Mouse (Mus musculus) MEL (cell line): ENCODE results near the gene Pramel7. TPM values are rescaled to one million over a fixed set of nuclear protein-coding genes. Genes with fewer than 3 reads are reported as not detected.
"Not testable (repeated sequence)": the region's sequence is repeated elsewhere in the genome, so short reads cannot be mapped to it uniquely, and the experiment has no call there.

Source experiments
- DNase-seq: peaks from one replicate; pipeline ENCODE4 v3.0.0; 2011; ENCODE audit warnings: low read depth, low spot score
- H3K27ac ChIP-seq: 2 replicates; pipeline ENCODE4 v1.5.1; 2012; ENCODE audit warnings: low read depth, mild to moderate bottlenecking, control low read depth, low read length, moderate library complexity; ENCODE audit not compliant: control insufficient read depth
- H3K27me3 ChIP-seq, 2 experiments: fragments of 150-350 bp in 1 of 2; sonication (generic) in 1 of 2; 2 replicates each; pipeline ENCODE4 v1.6.1; 2012; ENCODE audit warnings: low read length in 2 of 2, mild to moderate bottlenecking in 2 of 2, improper control_type of control experiment in 1 of 2, moderate library complexity in 1 of 2; ENCODE audit not compliant: insufficient read depth in 2 of 2, control insufficient read depth in 1 of 2
- H3K36me3 ChIP-seq, 2 experiments: 2 replicates each; pipeline ENCODE4 v1.6.1; 2012 to 2014; ENCODE audit warnings: low read length in 2 of 2, improper control_type of control experiment in 1 of 2, inconsistent platforms in 1 of 2, mild to moderate bottlenecking in 1 of 2; ENCODE audit not compliant: insufficient read depth in 2 of 2, control insufficient read depth in 1 of 2
- H3K4me1 ChIP-seq, 2 experiments: fragments of 150-350 bp in 1 of 2; sonication (generic) in 1 of 2; 2 replicates each; pipeline ENCODE4 v1.6.1; 2012; ENCODE audit warnings: low read length in 2 of 2, improper control_type of control experiment in 1 of 2, mild to moderate bottlenecking in 1 of 2; ENCODE audit not compliant: insufficient read depth in 2 of 2, control insufficient read depth in 1 of 2
- H3K4me3 ChIP-seq, 2 experiments: fragments of 150-350 bp in 1 of 2; sonication (generic) in 1 of 2; 2 replicates each; pipeline ENCODE4 v1.5.1; 2012; ENCODE audit warnings: low read depth in 2 of 2, low read length in 2 of 2, mild to moderate bottlenecking in 2 of 2, moderate library complexity in 2 of 2, control low read depth in 1 of 2, improper control_type of control experiment in 1 of 2; ENCODE audit not compliant: control insufficient read depth in 1 of 2, insufficient read depth in 1 of 2
- H3K79me2 ChIP-seq: 2 replicates; pipeline ENCODE4 v1.6.1; 2012; ENCODE audit warnings: mild to moderate bottlenecking, low read length, moderate library complexity; ENCODE audit not compliant: control insufficient read depth, poor library complexity, insufficient read depth
- H3K9ac ChIP-seq: 2 replicates; pipeline ENCODE4 v1.6.1; 2012; ENCODE audit warnings: low read depth, mild to moderate bottlenecking, control low read depth, low read length, moderate library complexity; ENCODE audit not compliant: control insufficient read depth, poor library complexity, severe bottlenecking
- H3K9me3 ChIP-seq: fragments of 150-350 bp; sonication (generic); replicated peaks from 2 replicates; pipeline ENCODE4 v1.6.1; 2012; ENCODE audit warnings: mild to moderate bottlenecking, low read length, improper control_type of control experiment, moderate library complexity; ENCODE audit not compliant: insufficient read depth
- BHLHE40 ChIP-seq: IDR thresholded peaks from 2 replicates; pipeline ENCODE4 v1.6.1; 2012; ENCODE audit warnings: low read depth, mild to moderate bottlenecking, inconsistent platforms, low read length, improper control_type of control experiment, borderline replicate concordance
- CHD1 ChIP-seq: IDR thresholded peaks from 2 replicates; pipeline ENCODE4 v1.6.1; 2012; ENCODE audit warnings: low read depth, mild to moderate bottlenecking, inconsistent platforms, low read length, improper control_type of control experiment
- CTCF ChIP-seq, 3 experiments: IDR thresholded peaks in 2 of 3; conservative IDR thresholded peaks in 1 of 3; 2 replicates each; pipeline ENCODE4 v1.5.1; 2011 to 2012; ENCODE audit warnings: low read length in 3 of 3, low read depth in 2 of 3, mild to moderate bottlenecking in 2 of 3, improper control_type of control experiment in 1 of 3, inconsistent platforms in 1 of 3, mixed read lengths in 1 of 3, moderate library complexity in 1 of 3; ENCODE audit not compliant: control insufficient read depth in 1 of 3, insufficient read depth in 1 of 3, poor library complexity in 1 of 3, severe bottlenecking in 1 of 3
- ELF1 ChIP-seq: IDR thresholded peaks from 2 replicates; pipeline ENCODE4 v1.6.1; 2014; ENCODE audit warnings: low read depth, mild to moderate bottlenecking, inconsistent platforms, low read length, improper control_type of control experiment, moderate library complexity
- EP300 ChIP-seq, 2 experiments: IDR thresholded peaks; 2 replicates each; pipeline ENCODE4 v1.6.1; 2011; ENCODE audit warnings: improper control_type of control experiment in 2 of 2, low read length in 2 of 2, low read depth in 1 of 2, mild to moderate bottlenecking in 1 of 2
- ETS1 ChIP-seq: IDR thresholded peaks from 2 replicates; pipeline ENCODE4 v1.6.1; 2012; ENCODE audit warnings: low read depth, mild to moderate bottlenecking, inconsistent platforms, low read length, improper control_type of control experiment, moderate library complexity
- GABPA ChIP-seq: IDR thresholded peaks from 2 replicates; pipeline ENCODE4 v1.6.1; 2012; ENCODE audit warnings: low read depth, mild to moderate bottlenecking, inconsistent platforms, low read length, improper control_type of control experiment, moderate library complexity
- MAFK ChIP-seq: IDR thresholded peaks from 2 replicates; pipeline ENCODE4 v1.6.1; 2011; ENCODE audit warnings: low read depth, mild to moderate bottlenecking, low read length, improper control_type of control experiment, borderline replicate concordance
- MAX ChIP-seq: IDR thresholded peaks from 2 replicates; pipeline ENCODE4 v1.6.1; 2011; ENCODE audit warnings: low read length, improper control_type of control experiment
- MEF2A ChIP-seq: IDR thresholded peaks from 2 replicates; pipeline ENCODE4 v1.6.1; 2014; ENCODE audit warnings: low read depth, mild to moderate bottlenecking, inconsistent platforms, low read length, improper control_type of control experiment; ENCODE audit not compliant: poor library complexity, insufficient replicate concordance, severe bottlenecking; ENCODE audit errors: extremely low read depth
- MYC ChIP-seq: IDR thresholded peaks from 2 replicates; pipeline ENCODE4 v1.6.1; 2011; ENCODE audit warnings: low read depth, mild to moderate bottlenecking, low read length, improper control_type of control experiment, moderate library complexity
- NRF1 ChIP-seq: IDR thresholded peaks from 2 replicates; pipeline ENCODE4 v1.6.1; 2014; ENCODE audit warnings: low read depth, mild to moderate bottlenecking, inconsistent platforms, low read length, improper control_type of control experiment, moderate library complexity; ENCODE audit not compliant: poor library complexity, insufficient read depth, severe bottlenecking
- POLR2A ChIP-seq, 2 experiments: IDR thresholded peaks; 2 replicates each; pipeline ENCODE4 v1.6.1; 2011 to 2012; ENCODE audit warnings: low read length in 2 of 2, mild to moderate bottlenecking in 2 of 2, control low read depth in 1 of 2, improper control_type of control experiment in 1 of 2, low read depth in 1 of 2, moderate library complexity in 1 of 2; ENCODE audit not compliant: control insufficient read depth in 1 of 2, insufficient read depth in 1 of 2, poor library complexity in 1 of 2
- POLR2AphosphoS5 ChIP-seq: IDR thresholded peaks from 2 replicates; pipeline ENCODE4 v1.6.1; 2012; ENCODE audit warnings: low read depth, borderline replicate concordance, mild to moderate bottlenecking, inconsistent platforms, low read length, moderate library complexity, mixed read lengths
- TBP ChIP-seq: IDR thresholded peaks from 2 replicates; pipeline ENCODE4 v1.8.0; 2011; ENCODE audit warnings: low read depth, low read length, improper control_type of control experiment
- TCF12 ChIP-seq: IDR thresholded peaks from 2 replicates; pipeline ENCODE4 v1.6.1; 2014; ENCODE audit warnings: low read depth, mild to moderate bottlenecking, inconsistent platforms, low read length, improper control_type of control experiment, moderate library complexity
- UBTF ChIP-seq: IDR thresholded peaks from 2 replicates; pipeline ENCODE4 v1.6.1; 2012; ENCODE audit warnings: low read depth, mild to moderate bottlenecking, inconsistent platforms, low read length, improper control_type of control experiment, moderate library complexity, borderline replicate concordance; ENCODE audit not compliant: insufficient read depth
- USF2 ChIP-seq, 2 experiments: IDR thresholded peaks; 2 replicates each; pipeline ENCODE4 v1.6.1; 2011 to 2012; ENCODE audit warnings: improper control_type of control experiment in 2 of 2, low read length in 2 of 2, borderline replicate concordance in 1 of 2, inconsistent platforms in 1 of 2, low read depth in 1 of 2, mild to moderate bottlenecking in 1 of 2; ENCODE audit not compliant: insufficient read depth in 1 of 2
- ZKSCAN1 ChIP-seq: IDR thresholded peaks from 2 replicates; pipeline ENCODE4 v1.6.1; 2012; ENCODE audit warnings: low read depth, mild to moderate bottlenecking, inconsistent platforms, low read length, improper control_type of control experiment, moderate library complexity
- ZNF384 ChIP-seq: IDR thresholded peaks from 2 replicates; pipeline ENCODE4 v1.6.1; 2012; ENCODE audit warnings: low read depth, mild to moderate bottlenecking, inconsistent platforms, low read length, improper control_type of control experiment
- polyA plus RNA-seq, 2 experiments: library from polyadenylated mRNA; stranded (reverse) in 1 of 2; unstranded in 1 of 2; fragments of >175 nt in 1 of 2; fragments of >200 nt in 1 of 2; gene quantifications; 2 replicates each; pipeline versions ENCODE4 v1.2.1 to v1.2.4; 2012; ENCODE audit warnings: low replicate concordance in 2 of 2, low read depth in 1 of 2; ENCODE audit not compliant: insufficient read length in 2 of 2, insufficient read depth in 1 of 2, missing spikeins in 1 of 2
- total RNA-seq: library from RNA; depleted of rRNA; stranded (reverse); fragments of 300-350 nt; gene quantifications from 2 replicates; pipeline ENCODE4 v1.2.3, GENCODE M21; 2012; rRNA removed

Gene Pramel7
- not detected in 2 replicates for total RNA-seq
- polyA plus RNA-seq: not detected

- H3K27ac ChIP-seq, H3K4me1 ChIP-seq, DNase-seq, H3K4me3 ChIP-seq, H3K9ac ChIP-seq, H3K27me3 ChIP-seq, H3K9me3 ChIP-seq, H3K36me3 ChIP-seq, H3K79me2 ChIP-seq: not testable (repeated sequence)
These were observed at the start of gene Pramel7 for GRCm38 (mm10) chr2:87496993-87497392. TSS of gene Pramel7 (minus strand) at chr2:87497093.

DNA sequence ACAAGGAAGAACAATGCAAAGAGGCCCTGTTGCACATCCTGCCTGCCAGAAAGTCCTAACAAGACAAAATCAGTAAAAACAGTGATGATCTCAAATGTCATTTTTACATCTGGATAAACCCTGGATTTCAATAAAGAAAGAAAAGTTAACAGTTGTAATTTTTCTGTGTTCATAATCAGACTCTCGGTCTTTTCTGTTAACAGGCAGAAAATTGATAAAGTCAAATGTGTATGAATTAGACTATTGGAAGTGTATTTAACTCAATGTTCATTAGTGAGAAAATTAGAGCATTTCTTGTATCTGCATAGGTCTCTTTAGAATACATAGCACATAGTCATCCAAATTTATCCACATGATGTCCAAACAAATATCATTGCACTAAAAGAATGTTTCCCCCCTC, 48.5 kb upstream of the Pramel7 start, which contains the start of gene Olfr1128:
Gene Olfr1128, minus strand, starts transcription at position 101 of the 400 bp plus-strand sequence.
- H3K4me1 ChIP-seq: no peaks in the 10 kb centered on the region
- TF ChIP-seq MAX (no peak), NRF1 (no peak), POLR2A (IDR thresholded peaks at IDR 0.05; ENCODE audit: control insufficient read depth in 1 of 2, insufficient read depth in 1 of 2, low read depth in 1 of 2, low read length in 2 of 2, poor library complexity in 1 of 2) (no peak), USF2 (IDR thresholded peaks at IDR 0.05; ENCODE audit: borderline replicate concordance in 1 of 2, insufficient read depth in 1 of 2, low read depth in 1 of 2, low read length in 2 of 2) (no peak), GABPA (no peak), MEF2A (no peak)
- TF ChIP-seq, all 39 proteins: peak for 0
- Histone ChIP-seq H3K9ac (no peak within 1 kb of the TSS), H3K9me3 (no peaks in the 10 kb centered on the region), H3K4me3 (no peak within 1 kb of the TSS), H3K27me3 (no peaks in the 10 kb centered on the region), H3K36me3 (no peaks in the 10 kb centered on the region), H3K27ac (no peak within 1 kb of the TSS), H3K79me2 (no peaks in the 10 kb centered on the region)
- no peak for DNase-seq

DNA sequence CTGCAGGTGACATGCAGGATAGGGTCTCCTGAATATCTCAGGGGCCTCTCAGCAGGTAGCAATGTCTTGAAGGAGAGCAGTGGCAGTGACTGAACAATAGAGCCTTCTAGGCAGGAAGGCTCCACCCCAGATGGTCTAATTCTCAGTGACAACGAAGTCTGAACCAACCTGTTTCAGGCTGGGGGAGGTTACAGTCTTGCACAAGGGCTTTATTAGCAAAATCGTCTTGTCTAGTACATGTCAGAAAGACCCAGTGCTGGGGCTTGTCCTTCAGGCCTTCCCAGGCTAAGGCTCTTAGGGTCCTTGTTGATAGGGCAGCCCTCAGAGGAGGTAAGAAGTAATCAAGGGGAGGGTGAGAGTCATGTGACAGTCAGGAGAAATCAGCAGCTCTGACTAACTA, 37.9 kb upstream of the Pramel7 start:
- Histone ChIP-seq H3K4me3 (no peak overlapping the region), H3K79me2 (no peaks in the 10 kb centered on the region), H3K4me1 (no peaks in the 10 kb centered on the region), H3K9me3 (no peaks in the 10 kb centered on the region), H3K27ac (no peak overlapping the region), H3K27me3 (no peaks in the 10 kb centered on the region), H3K9ac (no peak overlapping the region), H3K36me3 (no peaks in the 10 kb centered on the region)
- DNase-seq: no peak
- TF ChIP-seq EP300 (IDR thresholded peaks at IDR 0.05; ENCODE audit: low read depth in 1 of 2, low read length in 2 of 2) (no peak), CHD1 (no peak), TBP (no peak), MEF2A (no peak), ZNF384 (no peak), ELF1 (no peak), ETS1 (no peak), ZKSCAN1 (no peak), MAFK (no peak), BHLHE40 (no peak), POLR2AphosphoS5 (no peak), GABPA (no peak), UBTF (no peak), CTCF (IDR thresholded peaks at IDR 0.05 in 2 of 3, conservative IDR thresholded peaks at IDR 0.05 in 1 of 3; ENCODE audit: control insufficient read depth in 1 of 3, insufficient read depth in 1 of 3, low read depth in 2 of 3, low read length in 3 of 3, poor library complexity in 1 of 3, severe bottlenecking in 1 of 3) (no peak), MYC (no peak), TCF12 (no peak), NRF1 (no peak)
